Mouse (Mus musculus) lung, postnatal 0 days (tissue): ENCODE measurements at regions not wholly inside any gene's neighbourhood (a gene's known extent, or its start where the extent isn't known, plus 50 kb on each side); places are given as distances from the start of the nearest gene placed in this dataset.

Source experiments
- CTCF ChIP-seq: IDR thresholded peaks from 2 replicates; pipeline ENCODE4 v1.5.1; 2016; ENCODE audit warnings: antibody characterized with exemption, mild to moderate bottlenecking
- EP300 ChIP-seq: IDR thresholded peaks from 2 replicates; pipeline ENCODE4 v1.6.1; 2016; ENCODE audit warnings: antibody characterized with exemption, mild to moderate bottlenecking, control low read depth

DNA sequence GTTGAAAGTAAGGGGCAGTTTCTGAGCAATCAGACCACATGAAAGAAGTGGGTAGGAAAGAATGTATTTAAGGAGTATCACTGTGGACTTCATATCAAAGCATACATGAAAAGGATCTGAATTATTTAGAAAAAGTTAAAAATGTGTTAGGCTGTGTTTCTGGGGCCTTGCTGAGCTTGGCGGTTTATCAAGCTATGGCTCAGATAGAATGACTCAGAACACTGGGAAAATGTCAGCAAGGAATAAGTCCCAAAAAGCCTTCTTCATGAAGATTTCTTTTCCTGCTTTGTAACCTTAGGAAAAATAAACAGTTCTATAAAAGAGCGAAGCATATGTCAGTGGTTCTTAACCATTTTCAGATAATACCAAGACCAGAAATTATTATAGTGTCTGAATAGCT, 56.0 kb upstream of the Plxna4 start:
- no peak for TF ChIP-seq CTCF
- no peak for TF ChIP-seq EP300
